Mouse (Mus musculus): ENCODE results near the gene Cdh4. TPM values are rescaled to one million over a fixed set of nuclear protein-coding genes. Genes with fewer than 3 reads are reported as not detected.

The Cdh4 gene
- total RNA-seq, 2 experiments from 2014 or later: 1.1 TPM

GRCm38 (mm10) chr2:179536762-179537161 lies 94.5 kb downstream of the Cdh4 start:
- DNase-seq: no peak
- intact Hi-C loops (cut with DNase I): no loop called here

- intact Hi-C loops (cut with DNase I): no loop called here
- DNase-seq: no peak
Observed at GRCm38 (mm10) chr2:179537390-179537789, 95.2 kb downstream of the Cdh4 start.

GRCm38 (mm10) chr2:179537800-179538450 lies 95.7 kb downstream of the Cdh4 start:
- no peak for DNase-seq
- intact Hi-C loops (cut with DNase I): no loop called here

GRCm38 (mm10) chr2:179538535-179538934 lies 96.3 kb downstream of the Cdh4 start:
- no peak for DNase-seq
- intact Hi-C loops (cut with DNase I): no loop called here

- intact Hi-C loops (cut with DNase I): no loop called here
Observed at GRCm38 (mm10) chr2:179539532-179540245, 97.5 kb downstream of the Cdh4 start.

DNA sequence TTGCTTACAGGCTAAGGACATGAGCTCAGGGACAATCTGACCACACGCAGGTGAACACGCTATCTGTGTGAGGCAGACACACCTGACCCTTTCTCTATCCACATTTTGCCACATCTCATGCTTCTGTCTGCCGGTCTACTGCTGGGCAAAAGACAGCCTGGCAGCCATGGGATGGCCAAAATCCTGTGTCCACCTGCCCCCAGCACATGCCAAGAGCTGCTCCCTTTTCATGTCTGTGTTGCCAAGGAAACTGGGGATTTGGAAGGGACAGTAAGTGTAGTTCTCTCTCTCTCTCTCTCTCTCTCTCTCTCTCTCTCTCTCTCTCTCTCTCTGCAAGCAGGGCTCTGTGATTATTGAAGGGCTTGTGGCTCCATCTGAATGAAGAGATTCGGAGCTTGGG lies 98.9 kb downstream of the Cdh4 start:
- intact Hi-C loops (cut with DNase I): no loop called here
- DNase-seq: no peak

More at GRCm38 (mm10) chr2:179539532-179540245, 97.5 kb downstream of the Cdh4 start:
- no peak for DNase-seq

- DNase-seq: no peak
- intact Hi-C loops (cut with DNase I): no loop called here
Observed at GRCm38 (mm10) chr2:179547627-179548026, 105.4 kb downstream of the Cdh4 start.

DNA sequence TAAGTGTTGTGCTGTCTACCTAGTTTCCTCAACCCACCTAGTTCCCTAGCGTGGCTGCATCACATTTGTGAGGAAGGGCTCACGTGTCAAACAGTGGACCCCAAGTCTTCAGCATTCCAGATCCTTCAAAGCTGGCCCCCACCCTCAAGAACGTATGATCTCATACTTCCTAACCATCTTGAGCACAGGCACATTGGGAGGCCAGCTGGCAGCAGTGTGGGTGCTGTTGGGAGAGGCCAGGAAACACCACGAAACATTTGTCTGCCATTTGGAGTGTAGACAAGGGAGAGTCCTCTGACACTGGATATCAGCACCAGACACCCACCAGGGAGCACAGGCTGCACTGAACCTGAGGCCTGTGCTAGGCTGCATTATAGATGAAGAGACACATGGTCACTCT lies 113.7 kb downstream of the Cdh4 start:
- no peak for DNase-seq
- intact Hi-C loops (cut with DNase I): no loop called here

DNA sequence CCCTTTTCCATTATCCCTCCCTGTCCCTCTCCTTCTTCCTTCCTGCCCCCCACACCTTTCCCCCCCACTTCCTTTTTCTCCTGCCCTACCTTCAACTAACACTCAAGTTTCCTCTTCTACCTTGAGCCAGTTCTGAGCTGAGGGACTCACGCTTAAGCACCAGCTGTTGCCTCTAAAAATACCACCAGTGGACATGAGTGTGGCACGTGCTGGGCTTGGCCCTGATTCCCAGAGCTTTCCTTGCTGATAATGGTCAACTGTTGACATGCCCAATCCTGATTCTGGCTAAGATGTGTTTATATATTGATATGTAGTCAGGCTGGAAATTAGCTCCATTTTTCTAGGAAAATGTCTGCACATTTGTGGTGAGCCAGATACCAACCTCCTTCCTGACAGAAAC lies 120.1 kb downstream of the Cdh4 start:
- no peak for DNase-seq
- intact Hi-C loops (cut with DNase I): no loop called here

DNA sequence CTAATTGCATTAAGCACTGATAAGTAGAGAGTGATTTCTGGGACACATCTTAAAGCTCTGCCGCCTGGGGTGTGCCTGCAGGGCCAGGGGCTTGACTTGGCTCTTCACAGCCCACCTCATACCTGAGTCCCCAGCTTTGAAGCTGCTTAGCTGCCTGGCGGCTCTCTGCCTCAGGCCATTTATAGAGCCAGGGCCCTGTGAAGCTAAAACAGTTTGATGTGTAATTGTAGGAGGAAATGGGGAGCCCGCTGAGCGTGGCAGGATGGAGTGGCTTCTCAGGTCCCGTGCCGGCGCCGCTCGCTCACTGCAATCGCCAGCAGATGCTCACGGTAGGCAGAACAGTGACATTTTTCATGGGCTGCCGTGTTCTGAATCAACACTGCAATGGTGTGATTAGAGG lies 123.4 kb downstream of the Cdh4 start:
- intact Hi-C loops (cut with DNase I): no loop called here
- no peak for DNase-seq

- DNase-seq: no peak
- intact Hi-C loops (cut with DNase I): no loop called here
Observed at GRCm38 (mm10) chr2:179567886-179568285, 125.7 kb downstream of the Cdh4 start.

- intact Hi-C loops (cut with DNase I): no loop called here
- DNase-seq: no peak
Observed at GRCm38 (mm10) chr2:179569171-179569570, 126.9 kb downstream of the Cdh4 start.

DNA sequence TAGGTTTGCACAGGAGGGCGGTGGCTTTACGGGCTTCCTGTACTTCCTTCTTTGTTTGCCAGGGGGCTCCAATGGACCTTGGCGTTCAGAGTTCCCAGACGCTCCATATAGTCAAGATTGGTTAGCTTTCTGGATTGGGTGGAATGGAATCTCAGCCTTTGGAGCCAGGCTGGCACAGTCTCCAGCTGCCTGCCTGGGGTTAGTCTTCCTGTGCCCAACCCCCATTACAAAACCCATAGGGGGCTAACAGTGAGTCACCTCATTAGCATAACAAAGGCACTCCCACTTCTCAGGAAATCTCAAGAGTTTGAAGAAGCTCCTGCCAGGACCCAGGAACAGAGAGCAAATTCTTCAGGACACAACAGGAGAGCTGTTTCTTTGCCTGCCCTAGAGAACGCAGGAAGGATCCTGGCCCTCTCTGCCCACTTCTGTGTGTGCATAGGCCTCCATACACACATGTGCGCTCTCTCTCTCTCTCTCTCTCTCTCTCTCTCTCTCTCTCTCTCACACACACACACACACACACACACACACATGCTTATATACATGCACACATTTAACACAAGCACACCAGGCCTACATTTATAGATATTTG lies 129.0 kb downstream of the Cdh4 start:
- DNase-seq: no peak
- intact Hi-C loops (cut with DNase I): loop anchor here (5.0 kb wide), 1 partner anchor 161 kb away; no protein-coding TSS in a partner anchor

- intact Hi-C loops (cut with DNase I): loop anchor here (5.0 kb wide), 1 partner anchor 159 kb away; no protein-coding TSS in a partner anchor
- no peak for DNase-seq
Observed at GRCm38 (mm10) chr2:179573331-179573730, 131.1 kb downstream of the Cdh4 start.

DNA sequence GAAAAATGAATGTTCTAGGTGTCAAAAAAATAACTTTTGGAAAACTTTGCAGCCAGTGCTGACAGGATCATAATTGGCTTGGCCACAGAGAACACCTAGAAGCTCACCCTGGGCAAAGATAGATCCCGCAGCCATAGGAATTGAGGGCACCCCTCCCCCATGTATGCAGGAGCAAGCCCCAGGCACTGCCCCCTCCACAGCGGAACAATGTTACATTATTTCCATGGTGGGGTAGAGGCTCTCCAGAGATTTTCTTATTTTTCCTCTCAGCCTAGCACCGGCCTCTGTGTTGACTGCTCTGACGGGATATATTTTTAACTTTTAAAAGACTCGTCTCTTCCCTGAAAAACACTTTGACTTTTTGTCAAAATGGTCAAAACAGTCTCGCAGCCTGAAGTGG lies 131.6 kb downstream of the Cdh4 start:
- intact Hi-C loops (cut with DNase I): loop anchor here (5.0 kb wide), 1 partner anchor 159 kb away; no protein-coding TSS in a partner anchor
- DNase-seq: no peak

DNA sequence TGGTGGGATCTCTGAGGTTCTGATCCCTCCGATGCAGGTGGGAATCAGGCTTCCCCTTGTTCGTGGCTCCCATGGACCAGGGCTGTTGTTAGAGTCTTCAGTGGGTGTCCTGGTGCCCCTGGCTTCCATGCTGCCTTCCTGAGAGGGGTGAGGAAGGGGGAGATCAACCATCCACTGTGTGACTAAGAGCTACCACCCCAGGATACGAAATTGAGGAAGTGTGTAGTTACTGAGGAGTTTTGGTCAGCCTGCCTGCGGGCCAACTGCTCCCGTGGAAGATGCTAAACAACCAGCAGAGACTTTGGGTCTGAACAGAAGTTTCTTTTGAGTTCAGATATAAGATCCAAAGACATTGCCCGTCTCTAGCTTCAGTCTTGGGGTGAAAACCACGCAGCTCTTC lies 133.4 kb downstream of the Cdh4 start:
- no peak for DNase-seq
- intact Hi-C loops (cut with DNase I): no loop called here

GRCm38 (mm10) chr2:179576221-179576620 lies 134.0 kb downstream of the Cdh4 start:
- DNase-seq: no peak
- intact Hi-C loops (cut with DNase I): loop anchor here (1.0 kb wide), 1 partner anchor 299 kb away; no protein-coding TSS in a partner anchor

DNA sequence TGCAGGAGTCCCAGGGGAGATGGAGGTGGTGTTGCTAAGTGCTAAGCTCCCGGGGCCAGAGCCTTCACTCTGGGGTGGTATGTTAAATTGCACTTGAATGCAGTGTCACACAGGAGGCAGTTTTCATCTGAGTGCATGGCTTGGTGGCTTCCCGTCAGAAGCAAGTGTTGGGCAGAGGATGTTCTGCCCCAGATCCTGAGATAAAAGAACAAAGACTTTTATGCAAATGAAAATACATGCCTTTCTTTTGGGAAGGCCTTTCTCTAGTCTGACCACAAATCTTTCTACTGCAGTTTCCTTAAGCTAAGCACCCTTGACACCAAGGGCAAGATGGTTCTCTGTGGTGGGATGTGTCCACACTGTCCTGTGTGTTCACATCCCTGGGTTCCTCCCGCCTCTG lies 136.1 kb downstream of the Cdh4 start:
- intact Hi-C loops (cut with DNase I): no loop called here
- no peak for DNase-seq

GRCm38 (mm10) chr2:179578842-179579241 lies 136.6 kb downstream of the Cdh4 start:
- intact Hi-C loops (cut with DNase I): no loop called here
- no peak for DNase-seq

- intact Hi-C loops (cut with DNase I): no loop called here
- no peak for DNase-seq
Observed at GRCm38 (mm10) chr2:179580415-179580814, 138.2 kb downstream of the Cdh4 start.

- no peak for DNase-seq
- intact Hi-C loops (cut with DNase I): no loop called here
Observed at GRCm38 (mm10) chr2:179581058-179581457, 138.8 kb downstream of the Cdh4 start.

DNA sequence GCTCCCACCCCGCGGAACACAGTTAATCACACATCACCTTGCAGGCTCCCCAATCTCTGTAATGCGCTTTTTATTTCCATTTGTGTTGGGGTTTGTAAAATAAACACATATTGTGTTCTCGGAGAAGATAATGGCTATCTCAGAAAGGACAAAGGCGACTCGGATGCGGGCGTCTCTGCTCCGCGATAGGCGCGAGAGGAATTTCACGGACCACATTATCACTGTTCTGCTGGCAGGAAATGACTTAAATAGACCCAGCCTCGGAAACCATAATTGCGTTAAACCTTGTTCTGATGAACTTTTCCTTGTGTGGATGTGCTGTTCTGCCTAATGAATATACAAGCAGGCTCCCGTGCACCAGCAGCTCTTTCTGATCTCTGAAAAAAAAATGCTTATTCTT lies 140.7 kb downstream of the Cdh4 start:
- no peak for DNase-seq
- intact Hi-C loops (cut with DNase I): no loop called here

Data from heart, postnatal 14 days (tissue).